Mouse (Mus musculus): Measurements from ENCODE around the gene Vdac2.
A peak's percentile ranks its signal among the peaks of the same experiment; 100 is the strongest.

The Vdac2 gene

DNA sequence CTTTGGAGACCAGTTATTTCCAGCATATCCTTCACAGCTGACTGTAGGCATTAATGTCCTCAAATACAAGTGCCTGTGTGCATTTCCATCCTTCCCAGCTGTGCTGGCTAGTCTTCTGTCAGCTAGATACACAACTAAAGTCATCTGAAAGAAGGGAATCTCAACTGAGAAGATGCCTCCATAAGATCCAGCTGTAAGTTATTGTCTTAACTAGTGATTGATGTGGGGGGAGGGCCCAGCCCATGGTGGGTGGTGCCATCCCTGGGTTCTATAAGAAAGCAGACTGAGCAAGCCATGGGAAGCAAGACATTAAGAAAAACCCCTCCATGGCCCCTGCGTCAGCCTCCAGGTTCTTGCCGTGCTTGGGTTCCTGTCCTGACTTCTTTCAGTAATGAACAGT is at the start of gene Vdac2:
Gene Vdac2, plus strand, starts transcription at position 301 of the 400 bp plus-strand sequence.
- no peak for DNase-seq (ENCODE audit: low spot score)

DNA sequence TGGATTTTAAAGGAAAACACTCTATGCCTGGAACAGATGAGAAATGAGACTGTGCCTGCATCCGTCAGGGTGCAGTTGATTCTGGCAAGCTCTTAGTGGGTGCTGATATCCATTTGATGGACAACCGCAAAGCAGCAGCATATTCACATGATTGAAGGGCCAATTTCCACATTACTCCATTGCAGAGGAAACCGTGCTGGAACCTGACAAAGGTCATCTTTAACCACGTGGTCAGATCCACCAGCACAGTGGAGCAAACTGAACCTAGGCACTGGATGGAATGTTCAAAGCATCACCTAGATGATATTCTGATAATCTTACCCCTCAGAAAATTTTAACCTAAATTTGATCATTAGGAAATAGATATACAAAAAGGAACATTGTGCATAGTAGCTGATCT is 48.8 kb upstream of the Vdac2 start:
- no peak for DNase-seq (ENCODE audit: low spot score)

DNA sequence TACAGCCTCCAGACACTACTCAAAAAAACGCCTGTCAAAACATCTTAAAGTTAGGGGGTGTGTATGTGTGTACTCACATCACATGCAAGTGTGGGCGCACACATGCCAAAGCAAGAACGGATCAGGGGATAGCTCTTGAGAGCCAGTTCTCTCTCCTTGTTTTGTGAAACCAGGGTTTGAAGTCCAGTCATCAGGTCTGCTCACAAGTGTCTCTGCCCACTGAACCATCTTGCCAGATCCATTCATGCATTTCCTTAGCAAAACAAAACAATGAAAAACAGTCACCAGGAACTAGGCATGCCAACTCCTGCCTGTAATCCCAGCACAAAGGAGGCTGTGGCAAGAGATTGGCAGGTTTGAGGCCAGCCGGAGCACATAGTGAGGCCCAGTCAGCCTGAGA is 38.5 kb upstream of the Vdac2 start:
- DNase-seq (ENCODE audit: low spot score) = no peak

DNA sequence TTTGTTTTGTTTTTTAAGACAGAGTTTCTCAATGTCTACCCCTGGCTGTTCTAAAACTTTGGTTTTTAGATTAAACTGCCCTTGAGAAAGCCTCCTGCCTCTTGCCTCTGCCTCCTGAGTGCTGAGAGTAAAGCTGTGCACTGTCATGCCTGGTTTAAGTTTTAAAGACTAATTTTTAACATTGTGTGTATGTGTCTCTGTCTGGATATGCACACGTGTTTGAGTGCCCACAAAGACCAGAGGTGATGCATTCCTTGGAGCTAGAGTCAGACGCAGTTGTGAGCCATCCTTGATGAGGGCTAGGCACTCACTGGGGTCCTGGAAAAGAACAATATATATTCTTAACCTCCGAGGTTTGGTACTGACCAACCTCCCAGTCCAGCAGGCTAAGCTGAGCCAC is 37.7 kb upstream of the Vdac2 start:
- no peak for DNase-seq (ENCODE audit: low spot score)

DNA sequence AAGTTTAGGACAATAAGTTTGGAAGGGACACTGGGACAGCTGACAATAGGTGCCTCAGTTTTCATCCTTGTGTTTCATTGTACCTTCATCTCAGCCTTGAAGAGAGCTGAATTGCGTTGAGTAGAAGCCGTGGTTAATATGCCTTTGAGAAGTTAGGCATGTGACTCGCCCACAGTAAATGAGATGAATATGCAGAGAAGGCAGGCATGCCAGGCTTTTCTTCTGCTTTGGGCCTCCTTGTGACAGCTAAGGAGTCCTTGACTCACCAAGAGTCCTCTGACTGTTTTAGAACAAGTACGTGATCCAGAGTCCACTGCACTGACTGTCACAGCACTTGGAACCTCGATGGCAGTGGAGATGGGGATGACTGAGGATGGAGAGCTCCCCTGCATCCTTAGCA is 36.9 kb upstream of the Vdac2 start:
- DNase-seq (ENCODE audit: low spot score) = no peak

DNA sequence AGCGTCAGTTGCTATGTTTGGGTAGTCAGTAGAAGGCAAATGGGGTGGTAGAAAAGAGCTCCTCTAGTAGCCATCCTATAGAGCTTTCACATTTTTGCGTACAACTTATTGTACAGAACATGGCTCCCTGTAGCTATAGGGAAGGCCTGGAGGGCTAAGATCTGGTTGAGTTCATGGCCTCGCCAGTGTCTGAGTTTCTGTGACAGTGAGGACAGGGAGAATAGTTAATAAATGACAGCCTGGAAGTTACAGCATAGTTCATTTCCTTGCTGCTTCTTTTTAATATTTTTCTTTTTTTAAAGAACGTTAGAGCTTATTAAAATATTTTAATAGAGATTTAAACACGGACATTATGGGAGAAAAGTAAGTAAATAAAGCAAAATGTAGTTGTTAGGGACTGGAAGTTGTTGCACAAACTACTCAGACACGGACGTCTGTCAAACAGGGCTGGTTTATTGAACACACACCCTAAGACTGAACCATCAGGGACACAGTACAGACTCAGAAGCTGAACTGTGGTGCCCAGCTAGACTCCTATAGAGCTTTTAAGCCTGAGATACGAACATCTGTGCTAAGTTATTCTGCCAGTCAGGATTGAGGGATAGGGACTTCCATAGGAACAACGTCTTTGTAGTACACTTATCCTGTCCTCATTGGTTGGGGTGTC is 34.3 kb upstream of the Vdac2 start:
- no peak for DNase-seq (ENCODE audit: low spot score)

DNA sequence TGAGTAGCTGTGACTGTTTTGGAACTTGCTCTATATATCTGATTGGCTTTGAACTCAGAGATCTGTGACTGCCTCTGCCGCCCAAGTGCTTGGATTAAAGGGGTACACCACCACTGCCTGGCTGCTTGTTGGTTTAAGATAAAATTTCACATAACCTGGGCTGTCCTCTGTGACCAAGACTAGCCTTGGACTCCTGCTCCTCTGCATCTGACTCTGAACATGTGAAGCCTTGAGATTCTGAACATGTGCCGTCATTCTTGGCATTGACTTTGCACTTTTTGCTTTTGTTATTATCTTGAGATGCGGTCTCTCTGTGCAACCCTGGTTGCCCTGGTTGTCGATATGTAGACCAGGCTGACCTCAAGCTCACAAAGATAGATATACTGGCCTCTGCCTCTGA is 33.3 kb upstream of the Vdac2 start:
- no peak for DNase-seq (ENCODE audit: low spot score)

DNA sequence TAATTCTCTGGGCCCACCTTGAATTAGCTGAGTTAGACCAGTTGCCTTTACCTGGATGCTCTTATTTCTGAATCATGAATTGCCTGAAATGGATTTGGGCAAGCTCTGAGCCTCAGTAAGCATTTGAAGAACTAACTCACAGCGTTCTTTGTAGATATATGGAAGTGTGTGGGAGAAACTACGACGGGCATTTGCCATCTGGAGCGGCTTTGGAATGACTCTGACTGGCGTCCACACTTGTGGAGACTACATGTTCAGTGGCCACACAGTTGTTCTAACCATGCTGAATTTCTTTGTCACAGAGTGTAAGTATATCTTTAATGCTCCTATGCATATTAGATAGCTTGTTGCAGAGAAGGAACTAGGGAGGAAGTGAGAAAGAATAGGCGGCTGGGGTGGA is 32.8 kb upstream of the Vdac2 start:
- no peak for DNase-seq (ENCODE audit: low spot score)

DNA sequence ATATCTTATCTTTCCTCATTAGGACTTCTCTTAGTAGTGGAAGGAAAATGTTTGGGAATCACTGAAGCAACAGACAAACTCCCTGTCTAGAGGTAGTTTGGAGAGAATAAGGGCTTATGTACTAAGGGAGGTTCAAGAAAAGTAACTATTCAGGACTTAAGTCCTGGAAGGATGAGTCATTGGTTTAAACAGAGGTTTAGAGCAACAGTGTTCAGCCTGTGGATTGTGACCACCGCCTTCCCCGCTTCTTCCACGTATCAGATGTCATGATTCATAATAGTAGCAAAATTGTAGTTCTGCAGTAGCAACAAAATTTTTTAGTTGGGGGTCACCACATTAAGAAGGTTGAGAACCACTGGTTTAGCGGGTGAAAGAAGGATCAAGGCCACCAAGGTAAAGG is 24.4 kb upstream of the Vdac2 start:
- no peak for DNase-seq (ENCODE audit: low spot score)

DNA sequence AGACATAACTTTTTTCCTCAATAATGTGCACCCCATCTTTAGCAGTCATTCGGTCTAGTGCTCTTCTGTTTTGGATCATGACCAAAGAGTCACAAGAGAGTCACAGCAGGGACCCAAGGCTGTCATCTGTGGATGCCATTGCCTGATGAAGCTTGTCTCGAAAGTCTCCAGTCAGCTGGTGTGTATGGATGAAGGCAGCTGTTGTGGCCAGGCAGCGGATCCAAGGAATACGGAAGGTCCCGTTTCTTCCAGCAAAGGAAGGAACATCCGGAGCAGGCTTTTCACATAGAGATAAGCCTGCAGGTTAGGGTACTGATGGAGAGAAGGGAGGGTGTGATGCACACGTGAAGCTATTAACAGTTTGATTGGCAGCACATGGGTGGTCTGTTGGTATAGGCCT is 23.4 kb upstream of the Vdac2 start:
- no peak for DNase-seq (ENCODE audit: low spot score)

DNA sequence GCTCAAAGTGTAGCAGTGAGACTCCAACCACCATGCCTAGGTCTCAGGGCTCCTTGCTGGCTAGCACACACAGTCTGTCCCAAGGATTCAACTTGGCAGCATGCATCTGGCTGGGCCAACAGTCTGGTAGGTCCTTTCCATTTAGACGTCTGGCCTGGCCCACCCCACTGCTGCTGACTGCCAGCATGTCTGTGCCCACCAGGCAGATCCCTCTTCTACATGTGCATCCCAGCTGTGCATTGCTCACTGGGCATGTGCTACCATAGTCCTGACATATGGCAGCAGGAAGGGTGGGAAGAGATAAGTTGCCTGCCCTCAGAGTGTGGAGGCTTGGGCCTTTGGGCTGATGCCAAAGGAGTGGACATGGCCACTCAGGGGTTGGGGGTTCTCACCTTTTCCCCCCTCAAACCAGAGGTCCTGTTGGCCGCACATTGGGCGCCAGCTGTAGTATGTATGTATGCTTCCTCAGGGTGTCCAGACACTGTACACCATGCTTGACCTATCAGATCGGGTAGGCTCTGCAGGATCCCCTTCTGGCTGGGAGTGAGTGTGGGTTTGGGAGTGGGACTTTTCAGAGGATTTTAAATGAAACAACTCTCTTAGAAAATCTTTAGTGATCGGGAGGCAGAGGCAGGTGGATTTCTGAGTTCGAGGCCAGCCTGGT is 22.4 kb upstream of the Vdac2 start:
- no peak for DNase-seq (ENCODE audit: low spot score)

DNA sequence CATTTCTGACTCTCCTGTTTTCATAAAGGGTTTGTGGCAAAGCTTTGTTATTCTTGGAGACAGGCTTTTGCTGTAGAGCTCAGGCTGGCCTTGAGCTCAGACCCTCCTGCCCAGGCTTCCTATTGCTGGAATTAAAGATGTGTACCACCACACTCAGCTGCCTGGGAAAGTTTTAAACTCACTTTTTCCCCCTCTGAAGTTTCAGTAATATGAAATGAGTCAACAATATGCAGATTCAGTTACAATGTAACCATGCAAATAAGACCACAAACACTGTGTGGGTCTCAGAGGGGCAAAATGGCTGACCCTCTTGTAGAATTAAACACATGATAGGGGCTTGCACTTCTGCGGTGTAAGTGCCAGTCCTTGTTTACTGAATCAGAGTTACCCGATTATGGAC is 18.8 kb upstream of the Vdac2 start:
- DNase-seq (ENCODE audit: low spot score) = no peak

DNA sequence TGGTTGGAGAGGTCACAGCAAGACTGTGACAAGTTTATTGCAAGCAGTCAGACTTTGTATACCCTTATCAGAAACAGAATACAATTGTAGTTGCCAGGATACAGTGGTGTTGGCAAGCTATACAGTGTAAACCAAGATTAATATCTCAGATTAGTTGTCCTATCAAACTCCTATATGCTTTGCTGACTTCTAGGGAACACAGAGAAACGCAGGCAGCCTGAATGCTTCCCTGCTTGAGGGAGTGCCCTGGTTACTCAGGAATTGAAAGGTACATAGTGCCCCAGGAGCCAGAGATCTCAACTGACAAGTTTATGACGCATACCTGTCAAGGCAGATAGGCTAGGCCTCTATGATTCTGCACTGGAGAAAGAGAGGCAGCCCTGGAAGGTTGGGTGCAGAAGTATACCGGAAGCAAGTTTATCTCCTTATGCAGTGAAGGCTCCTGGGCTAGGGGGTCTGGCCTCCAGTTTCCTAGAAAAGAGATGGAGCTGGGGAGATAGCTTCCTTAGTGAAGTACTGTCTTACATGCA is 18.3 kb upstream of the Vdac2 start:
- DNase-seq (ENCODE audit: low spot score) = no peak

DNA sequence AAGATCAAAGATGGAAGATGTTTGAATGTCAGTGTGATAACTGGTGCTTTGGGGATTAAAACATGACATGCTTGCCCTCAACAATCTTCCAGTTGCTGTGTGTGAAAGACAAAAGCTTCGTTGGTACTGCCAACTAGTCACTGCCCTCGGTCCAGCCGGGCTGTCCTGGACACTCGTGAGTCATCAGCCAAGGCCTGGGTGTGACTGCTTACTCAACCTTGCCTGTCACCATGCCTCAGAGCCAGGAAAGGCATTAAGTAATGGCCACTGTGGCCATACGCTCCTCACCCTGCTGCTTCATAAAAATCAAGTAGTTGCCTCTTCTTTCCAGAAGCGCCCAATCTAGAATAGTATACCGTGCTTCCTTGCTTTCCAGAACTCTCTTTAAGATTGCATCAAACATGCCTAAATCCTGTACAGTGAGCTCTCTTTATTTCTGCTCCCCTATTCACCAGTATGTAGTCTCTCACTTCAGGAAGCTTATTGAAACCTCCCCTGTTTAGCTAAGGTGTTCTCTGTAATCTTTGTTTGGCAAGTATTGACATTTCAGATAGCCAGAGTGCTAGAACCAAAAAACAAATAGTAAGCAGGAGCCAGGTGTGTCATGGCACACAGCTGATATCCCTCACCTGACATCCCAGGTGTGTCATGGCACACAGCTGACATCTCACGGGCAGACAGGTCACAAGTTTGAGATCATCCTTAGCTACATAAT is 16.7 kb upstream of the Vdac2 start:
- no peak for DNase-seq (ENCODE audit: low spot score)

DNA sequence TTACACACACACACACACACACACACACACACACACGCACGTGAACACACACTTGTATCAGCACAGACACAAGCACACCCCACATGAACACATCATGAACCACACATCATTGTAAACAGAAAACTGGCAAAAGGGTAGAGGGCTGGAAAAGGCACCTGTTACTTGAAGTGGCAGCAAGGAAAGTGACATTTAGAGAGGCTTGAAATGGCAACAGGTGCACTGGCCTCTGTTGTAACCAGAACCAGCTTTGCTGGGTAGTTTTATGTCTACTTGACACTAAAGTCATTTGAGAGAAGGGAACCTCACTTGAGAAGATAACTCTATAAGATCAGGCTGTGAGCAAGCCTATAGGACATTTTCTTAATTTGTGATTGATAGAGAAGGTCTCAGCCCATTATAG is 15.6 kb upstream of the Vdac2 start:
- DNase-seq (ENCODE audit: low spot score) = no peak

DNA sequence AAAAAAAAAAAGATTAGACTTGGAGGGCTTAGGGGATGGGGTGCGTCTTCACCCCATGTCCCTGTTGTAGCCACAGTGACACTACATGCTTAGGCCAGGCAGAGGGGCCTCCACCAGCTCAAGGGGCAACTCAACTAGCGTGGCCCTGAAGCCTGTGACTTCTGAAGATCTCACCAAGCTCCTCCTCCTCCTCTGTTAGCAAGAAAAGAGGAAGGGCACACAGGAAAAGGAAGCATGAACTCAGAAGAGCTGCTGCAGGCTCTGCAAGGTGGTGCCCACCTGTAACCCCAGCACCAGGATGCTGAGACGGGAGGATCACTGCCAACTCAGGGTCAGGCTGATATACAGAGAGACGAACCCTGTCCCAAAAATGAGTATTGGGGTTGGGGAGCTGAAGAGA is 13.7 kb upstream of the Vdac2 start:
- DNase-seq (ENCODE audit: low spot score) = no peak

DNA sequence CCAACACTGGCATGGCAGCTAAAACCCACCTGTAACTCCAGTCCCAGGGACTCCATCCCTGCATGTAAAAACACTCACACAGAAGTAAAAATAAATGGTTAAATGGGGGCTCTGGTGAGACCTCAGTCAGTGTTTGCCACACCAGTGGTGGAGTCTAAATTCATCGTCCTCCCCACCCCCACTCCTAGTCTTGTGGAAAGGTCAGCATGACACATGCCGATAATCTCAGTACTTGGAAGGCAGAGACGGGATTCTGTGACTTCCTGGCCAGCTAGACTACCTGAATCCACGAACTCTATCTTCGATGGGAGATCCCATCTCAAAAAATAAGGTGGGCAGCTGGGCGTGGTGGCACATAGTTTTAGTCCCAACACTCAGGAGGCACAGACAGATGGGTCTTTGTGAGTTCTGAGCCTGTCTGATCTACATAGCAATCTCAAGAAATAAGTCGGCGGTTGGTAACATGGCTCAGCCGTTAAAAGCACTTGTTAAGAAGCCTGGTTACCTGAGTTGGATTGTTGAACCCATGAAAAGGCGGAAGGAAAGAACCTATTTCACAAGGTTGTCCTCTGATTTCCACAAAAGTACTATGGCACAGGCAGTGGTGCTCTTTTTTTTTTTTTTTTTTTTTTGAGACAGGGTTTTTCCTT is 13.2 kb upstream of the Vdac2 start:
- no peak for DNase-seq (ENCODE audit: low spot score)

DNA sequence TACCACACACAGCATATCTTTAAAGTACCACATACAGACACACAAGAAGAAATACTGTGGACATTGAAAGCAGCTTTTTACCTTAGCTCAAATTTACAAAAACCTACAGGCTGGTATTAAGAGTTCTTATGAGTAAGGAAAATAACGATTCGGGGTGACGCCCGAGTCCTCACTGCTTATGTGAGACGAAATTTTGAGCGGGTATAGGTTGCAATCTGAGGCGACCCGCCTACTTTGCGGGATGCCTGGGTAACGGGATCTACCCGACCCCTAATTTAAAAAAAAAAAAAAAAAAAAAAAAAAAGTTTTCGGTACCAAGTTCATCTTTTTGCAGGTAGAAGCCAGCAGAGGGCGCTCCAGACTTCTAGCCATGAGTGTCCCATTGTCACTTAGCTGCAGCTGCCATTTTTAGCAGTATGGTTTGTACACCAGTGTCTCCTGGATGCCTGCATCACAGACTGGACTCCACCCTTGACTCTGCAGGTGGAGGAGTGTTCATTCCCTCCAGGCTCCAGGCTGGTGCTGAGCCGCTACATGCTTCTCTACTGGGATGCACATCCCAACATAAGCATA is 12.4 kb upstream of the Vdac2 start:
- DNase-seq (ENCODE audit: low spot score) = peak; percentile 76

DNA sequence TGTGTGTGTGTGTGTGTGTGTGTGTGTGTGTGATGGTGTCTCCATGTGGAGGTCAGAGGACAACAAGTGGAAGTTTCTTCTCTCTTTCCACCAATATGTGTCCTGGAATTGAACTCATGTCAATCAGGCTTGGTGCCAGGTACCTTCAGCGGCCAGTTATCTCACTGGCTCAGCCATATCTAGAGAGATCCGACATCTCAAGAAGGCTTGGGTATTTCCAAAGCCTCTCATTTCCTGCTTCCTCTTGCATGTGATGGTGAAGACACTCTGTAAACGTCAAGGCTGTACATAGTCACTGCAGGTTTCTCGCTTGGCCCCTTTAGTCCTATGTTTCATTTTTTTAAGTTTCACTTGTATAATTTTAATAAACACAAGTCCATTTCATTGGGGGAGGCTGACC is 11.8 kb upstream of the Vdac2 start:
- DNase-seq (ENCODE audit: low spot score) = peak; percentile 6

DNA sequence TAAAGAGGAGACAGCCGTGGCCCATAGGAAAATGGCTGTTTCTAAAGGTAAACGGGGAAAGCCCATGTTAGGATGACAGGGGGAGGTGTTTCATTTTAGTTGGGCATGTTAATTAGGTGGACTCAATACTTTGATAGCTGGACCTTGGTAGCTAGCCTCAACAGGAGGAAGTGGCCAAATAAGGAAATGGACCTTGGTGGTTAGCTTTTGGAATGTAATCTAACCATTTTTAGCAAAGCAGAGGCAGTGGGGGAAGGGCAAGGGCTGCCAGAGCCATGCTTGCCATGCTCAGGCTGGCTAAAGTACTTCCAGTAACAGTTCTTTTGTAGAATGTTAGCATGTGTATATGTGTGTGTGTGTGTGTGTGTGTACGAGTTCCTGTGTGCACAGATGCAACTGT is 11.2 kb upstream of the Vdac2 start:
- DNase-seq (ENCODE audit: low spot score) = no peak

DNA sequence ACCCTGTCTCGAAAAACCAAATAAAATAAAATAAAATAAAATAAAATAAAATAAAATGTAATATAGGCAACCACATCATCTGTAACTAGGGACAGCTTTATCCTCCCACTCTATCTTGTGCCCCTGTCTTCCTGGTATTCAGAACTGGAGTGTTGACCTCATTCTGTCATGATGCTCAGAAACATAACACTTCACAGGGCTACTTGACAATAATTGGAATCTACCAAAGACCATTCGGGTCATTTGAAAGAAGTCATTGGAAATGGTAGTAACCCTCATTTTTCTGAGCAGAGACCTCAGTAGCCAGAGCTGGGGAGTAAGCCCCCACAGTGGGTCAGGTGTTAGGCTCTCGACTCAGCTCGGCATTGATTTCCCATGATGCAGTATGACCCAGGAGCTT is 10.4 kb upstream of the Vdac2 start:
- DNase-seq (ENCODE audit: low spot score) = no peak

DNA sequence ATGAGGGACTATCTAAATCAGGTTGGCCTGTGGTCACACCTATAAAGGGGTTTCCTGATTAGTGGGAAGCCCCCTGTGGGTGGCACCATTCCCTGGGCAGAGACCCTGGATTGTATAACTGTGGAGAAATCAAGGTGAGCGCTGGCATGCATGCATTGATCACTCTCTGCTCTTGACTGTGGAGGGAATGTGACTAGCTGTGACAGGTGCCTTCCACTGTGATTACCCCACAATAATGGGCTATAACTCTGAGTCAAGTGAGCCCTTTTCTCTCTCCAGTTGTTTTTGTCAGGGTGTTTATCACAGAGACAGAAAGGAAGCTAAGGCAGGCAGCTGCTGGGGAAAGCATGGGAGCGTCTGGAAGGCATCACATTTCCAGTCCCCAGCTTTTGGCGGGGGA is 8.8 kb upstream of the Vdac2 start:
- DNase-seq (ENCODE audit: low spot score) = no peak

Measured in T-cell, adult 2 months (primary cell).